8 mouse cellular contexts compared by ENCODE assay signal in genomic region chr10:69936443-69937067, GRCm38 (mm10).
"Had no signal": no experiment of that assay in that cellular context is flagged by ENCODE, and none has a peak within 500 bp of the region (broad histone marks: within the 10 kb centered on the region; RNA-seq: fewer than 3 reads in every experiment).

No protein-coding gene starts in this region.

- H3K4me2 ChIP-seq: limb, embryonic 13.5 days; midbrain, embryonic 12.5 days; neural tube, embryonic 13.5 days had no signal

- H3K4me1 ChIP-seq: limb, embryonic 13.5 days; midbrain, embryonic 12.5 days; neural tube, embryonic 13.5 days had no signal

- H3K9me3 ChIP-seq: limb, embryonic 13.5 days; midbrain, embryonic 12.5 days; neural tube, embryonic 13.5 days had no signal

- H3K4me3 ChIP-seq: limb, embryonic 13.5 days; midbrain, embryonic 12.5 days; neural tube, embryonic 13.5 days had no signal

- H3K27me3 ChIP-seq: limb, embryonic 13.5 days; midbrain, embryonic 12.5 days; neural tube, embryonic 13.5 days had no signal

- H3K9ac ChIP-seq: limb, embryonic 13.5 days; liver, embryonic 14.5 days; midbrain, embryonic 12.5 days; neural tube, embryonic 13.5 days had no signal

- DNase-seq: left cerebral cortex, postnatal 4 days; lung, adult 18-20 months; right cerebral cortex, postnatal 14 days; thymus, postnatal 4 days had no signal

- H3K27ac ChIP-seq: limb, embryonic 13.5 days; liver, embryonic 14.5 days; midbrain, embryonic 12.5 days; neural tube, embryonic 13.5 days had no signal
